Mouse (Mus musculus) left cerebral cortex, adult 2 months (tissue): ENCODE measurements around the gene F12. TPM values are rescaled to one million over a fixed set of nuclear protein-coding genes. Genes with fewer than 3 reads are reported as not detected.
A peak's percentile ranks its signal among the peaks of the same experiment; 100 is the strongest.

Experiments
- DNase-seq, 2 experiments: peaks; one replicate each; pipeline ENCODE4 v3.0.0; 2021 to 2022; ENCODE audit warnings: low spot score in 2 of 2, mixed read lengths in 1 of 2; ENCODE audit errors: extremely low spot score in 1 of 2
- H3K27ac ChIP-seq: fragments of 200-600 bp; 2 replicates; pipeline ENCODE4 v1.8.1; 2022
- H3K4me3 ChIP-seq: fragments of 200-600 bp; 2 replicates; pipeline ENCODE4 v1.8.1; 2022
- CTCF ChIP-seq: fragments of 200-600 bp; IDR thresholded peaks from 2 replicates; pipeline ENCODE4 v1.8.1; 2022; ENCODE audit warnings: antibody characterized with exemption, mild to moderate bottlenecking, moderate library complexity
- intact Hi-C: fragments of 180-260 bp; cut with DNase I; formaldehyde crosslinking; loops from one replicate; pipeline ENCODE4 v1.15.1; 2025
- microRNA-seq, 2 experiments: library from miRNA; unstranded; fragments of <30 nt; microRNA quantifications; one replicate each; pipeline ENCODE4 v1.2.0; 2021
- total RNA-seq, 2 experiments: library from RNA; stranded (reverse); gene quantifications; 2 replicates each; pipeline ENCODE4 v1.2.3; 2021

Gene F12
- total RNA-seq, 2 experiments from 2014 or later: 0.95 to 1.3 TPM

GRCm38 (mm10) chr13:55381790-55382189 lies 44.8 kb downstream of the F12 start:
- intact Hi-C loops: loop anchor here (1.0 kb wide), 1 partner anchor 23 kb away; no protein-coding TSS in a partner anchor
- no peak overlapping the region for H3K4me3 ChIP-seq
- no peak overlapping the region; the same call in 1 of the 2 replicates for H3K27ac ChIP-seq
- peak; percentile 67 to 77 for DNase-seq
- TF ChIP-seq CTCF: no peak

- no peak for TF ChIP-seq CTCF
- intact Hi-C loops: no loop called here
Observed at GRCm38 (mm10) chr13:55378907-55379580, 47.5 kb downstream of the F12 start.

GRCm38 (mm10) chr13:55375877-55376276 lies 50.7 kb downstream of the F12 start:
- DNase-seq: no peak
- Histone ChIP-seq H3K27ac (no peak overlapping the region), H3K4me3 (no peak overlapping the region)
- TF ChIP-seq CTCF: no peak
- intact Hi-C loops: no loop called here

More at GRCm38 (mm10) chr13:55378907-55379580, 47.5 kb downstream of the F12 start:
- no peak for DNase-seq
- Histone ChIP-seq H3K27ac (no peak overlapping the region), H3K4me3 (no peak overlapping the region)

GRCm38 (mm10) chr13:55374206-55374924 lies 52.2 kb downstream of the F12 start:
- Histone ChIP-seq H3K27ac (no peak overlapping the region), H3K4me3 (no peak overlapping the region)
- no peak for DNase-seq
- no peak for TF ChIP-seq CTCF
- intact Hi-C loops: no loop called here

- no peak for DNase-seq
- TF ChIP-seq CTCF: no peak
- Histone ChIP-seq H3K27ac (no peak overlapping the region), H3K4me3 (no peak overlapping the region)
- intact Hi-C loops: no loop called here
Observed at GRCm38 (mm10) chr13:55371740-55372139, 54.9 kb downstream of the F12 start.

- TF ChIP-seq CTCF: no peak
Observed at GRCm38 (mm10) chr13:55371007-55371681, 55.4 kb downstream of the F12 start.

GRCm38 (mm10) chr13:55370234-55370633 lies 56.4 kb downstream of the F12 start:
- no peak for DNase-seq
- intact Hi-C loops: no loop called here
- peak overlapping the region; percentile 50 for H3K4me3 ChIP-seq
- peak overlapping the region; percentile 48 for H3K27ac ChIP-seq
- TF ChIP-seq CTCF: no peak

More at GRCm38 (mm10) chr13:55371007-55371681, 55.4 kb downstream of the F12 start:
- no peak overlapping the region for H3K27ac ChIP-seq
- DNase-seq: no peak
- no peak overlapping the region for H3K4me3 ChIP-seq
- intact Hi-C loops: no loop called here

- H3K27ac ChIP-seq: peak within 1 kb of the TSS; percentile 48
- DNase-seq: peak; percentile 47 to 52
- peak within 1 kb of the TSS; percentile 50 for H3K4me3 ChIP-seq
- no peak for TF ChIP-seq CTCF
- intact Hi-C loops: no loop called here
Observed at GRCm38 (mm10) chr13:55369531-55370114, 57.0 kb downstream of the F12 start, which contains the start of gene Rgs14. Gene Rgs14 (plus strand): TSS chr13:55369732.

GRCm38 (mm10) chr13:55368401-55368800 lies 58.2 kb downstream of the F12 start:
- DNase-seq: no peak
- Histone ChIP-seq H3K4me3 (no peak overlapping the region), H3K27ac (no peak overlapping the region)
- intact Hi-C loops: no loop called here
- no peak; the same call in 1 of the 2 replicates for TF ChIP-seq CTCF

Small RNA genes lying within 50 kb of the gene (microRNA-seq; reads per million reads assigned to microRNA genes)
- gene Mir6943: 4.6 to 5.7 reads per million in 2 experiments

Other genes starting within 250 kb of the F12 start
- gene Nsd1, start 217.0 kb downstream of the F12 start, total RNA-seq: 100 to 1,000 TPM; 116 to 118 TPM
- gene Prelid1, start 106.3 kb downstream of the F12 start, total RNA-seq: 100 to 1,000 TPM; 161 to 170 TPM
- 10 to 100 TPM; 83.8 to 87.0 TPM for gene Rab24, start 104.8 kb downstream of the F12 start, total RNA-seq
- gene Mxd3, start 97.0 kb downstream of the F12 start, total RNA-seq: 1 to 10 TPM in 1 of 2 experiments, under 1 TPM in 1; 0.86 to 1.7 TPM
- 10 to 100 TPM; 57.8 to 60.4 TPM for gene Lman2, start 64.0 kb downstream of the F12 start, total RNA-seq
- gene Rgs14, start 57.1 kb downstream of the F12 start, total RNA-seq: 10 to 100 TPM; 52.4 to 58.2 TPM
- gene Slc34a1, start 28.6 kb downstream of the F12 start, total RNA-seq: under 1 TPM; 0.25 to 0.49 TPM
- gene Pfn3, start 11.6 kb downstream of the F12 start, total RNA-seq: not detected
- 10 to 100 TPM; 61.2 to 66.2 TPM for gene Grk6, start 18.3 kb upstream of the F12 start, total RNA-seq
- 10 to 100 TPM; 77.6 to 80.2 TPM for gene Prr7, start 37.5 kb upstream of the F12 start, total RNA-seq
- gene Dbn1, start 61.3 kb upstream of the F12 start, total RNA-seq: 100 to 1,000 TPM; 303 to 325 TPM
- 100 to 1,000 TPM in 1 of 2 experiments, 10 to 100 TPM in 1; 94.9 to 114 TPM for gene Pdlim7, start 86.9 kb upstream of the F12 start, total RNA-seq
- gene Dok3, start 102.5 kb upstream of the F12 start, total RNA-seq: 10 to 100 TPM; 10.1 to 18.2 TPM
- 10 to 100 TPM; 63.7 to 65.7 TPM for gene Ddx41, start 109.9 kb upstream of the F12 start, total RNA-seq
- gene Fam193b, start 144.3 kb upstream of the F12 start, total RNA-seq: 10 to 100 TPM; 90.5 to 98.1 TPM
- gene Tmed9, start 146.9 kb upstream of the F12 start, total RNA-seq: 100 to 1,000 TPM; 128 to 141 TPM
- 10 to 100 TPM; 24.7 to 25.8 TPM for gene B4galt7, start 173.1 kb upstream of the F12 start, total RNA-seq
- gene Caml, start 196.2 kb upstream of the F12 start, total RNA-seq: 10 to 100 TPM; 42.6 to 45.3 TPM
- 10 to 100 TPM; 48.5 to 50.3 TPM for gene Ddx46, start 208.2 kb upstream of the F12 start, total RNA-seq